In the genomic region with DNA sequence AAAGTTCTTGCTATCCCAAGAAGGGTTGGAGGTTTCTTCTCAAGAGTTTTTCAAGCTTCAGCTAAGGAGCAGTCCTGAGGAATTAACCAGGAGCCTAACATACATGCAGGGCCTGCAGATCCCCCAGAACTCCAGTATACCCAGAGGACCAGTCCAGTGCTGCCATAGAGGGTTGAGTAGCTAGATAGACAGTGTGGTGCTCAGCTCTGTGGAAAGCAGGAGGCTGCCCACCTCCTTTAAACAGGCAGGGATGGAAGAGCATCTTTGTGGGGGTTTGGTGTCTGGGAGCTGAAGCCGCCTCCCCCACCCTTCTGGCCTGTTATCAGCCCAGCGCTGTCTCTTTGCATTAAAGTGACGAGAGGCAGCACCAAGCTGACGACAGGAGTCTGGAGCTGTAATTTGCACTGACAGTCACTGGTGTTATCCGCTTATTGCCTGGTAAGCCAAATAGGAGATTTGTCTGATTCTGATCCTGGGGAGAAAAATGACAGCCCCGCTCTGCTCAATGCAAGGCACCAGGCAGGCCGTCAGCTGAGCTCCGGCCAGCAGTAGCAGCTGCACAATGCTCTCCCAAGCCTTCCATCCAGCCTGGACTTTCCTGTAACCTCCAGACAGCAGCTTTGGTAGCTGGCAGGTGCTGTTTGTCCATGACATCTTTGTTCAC, we compare ENCODE assay signal across 10 mouse cellular contexts. TPM values are rescaled to one million over a fixed set of nuclear protein-coding genes. Genes with fewer than 3 reads are reported as not detected.
A peak's percentile ranks its signal among the peaks of the same experiment; 100 is the strongest.
DNase-seq lines count a peak whose midpoint lies in the region; ATAC-seq and TF ChIP-seq lines count a peak whose summit lies in the region.
"Had no signal": no experiment of that assay in that cellular context is flagged by ENCODE, and none has a peak within 500 bp of the region (broad histone marks: within the 10 kb centered on the region; RNA-seq: fewer than 3 reads in every experiment).

No protein-coding gene starts in this region.

- H3K27ac ChIP-seq in hindbrain, embryonic 13.5 days, result peak overlapping the region; percentile 72
- no peak overlapping the region for H3K27ac ChIP-seq in hindbrain, embryonic 11.5 days (ENCODE audit: low read depth, low read length)
- H3K27ac ChIP-seq in hindbrain, embryonic 15.5 days (replicated peaks), result peak overlapping the region; percentile 64
- no peak overlapping the region for H3K27ac ChIP-seq in kidney, adult 2 months (ENCODE audit: insufficient read depth, low read depth, low read length)
- H3K27ac ChIP-seq: limb, embryonic 15.5 days had no signal

- peaks cover 16% of the 10 kb centered on the region for H3K4me1 ChIP-seq in hindbrain, embryonic 13.5 days (replicated peaks)
- no peaks in the 10 kb centered on the region for H3K4me1 ChIP-seq in hindbrain, embryonic 11.5 days (replicated peaks; ENCODE audit: control insufficient read depth, insufficient read depth, low read length)
- H3K4me1 ChIP-seq in hindbrain, embryonic 15.5 days (replicated peaks), result peaks cover 14% of the 10 kb centered on the region; the same call in 1 of the 2 replicates
- no peaks in the 10 kb centered on the region for H3K4me1 ChIP-seq in kidney, adult 2 months (ENCODE audit: control insufficient read depth, insufficient read depth, low read length)
- H3K4me1 ChIP-seq: limb, embryonic 15.5 days had no signal

- H3K4me2 ChIP-seq in hindbrain, embryonic 13.5 days, result no peak overlapping the region
- no peak overlapping the region for H3K4me2 ChIP-seq in hindbrain, embryonic 11.5 days (replicated peaks; ENCODE audit: low read depth, low read length)
- no peak overlapping the region for H3K4me2 ChIP-seq in hindbrain, embryonic 15.5 days
- H3K4me2 ChIP-seq: limb, embryonic 15.5 days had no signal

- H3K9ac ChIP-seq in hindbrain, embryonic 13.5 days, result no peak overlapping the region
- H3K9ac ChIP-seq in hindbrain, embryonic 11.5 days (ENCODE audit: low read depth, low read length), result no peak overlapping the region
- H3K9ac ChIP-seq in hindbrain, embryonic 15.5 days, result no peak overlapping the region
- H3K9ac ChIP-seq: limb, embryonic 15.5 days had no signal

- TF ChIP-seq POLR2A in kidney, adult 2 months (IDR thresholded peaks at IDR 0.05; ENCODE audit: low read depth, low read length), result no peak

- TF ChIP-seq CTCF in kidney, adult 2 months (conservative IDR thresholded peaks at IDR 0.05; ENCODE audit: insufficient read depth, insufficient read length, low read depth, low read length), result no peak

- peak; percentile 39; the same call in 1 of the 2 replicates for ATAC-seq in hindbrain, embryonic 13.5 days (ENCODE audit: low FRiP score)
- no peak for ATAC-seq in hindbrain, embryonic 11.5 days (ENCODE audit: low FRiP score)
- ATAC-seq in hindbrain, embryonic 15.5 days (ENCODE audit: low FRiP score, low read depth), result peak; percentile 73
- ATAC-seq: Patski had no signal

- no peak for DNase-seq in hindbrain, embryonic 11.5 days (ENCODE audit: low spot score)
- peak; percentile 49 to 56 for DNase-seq in cerebellum, postnatal 36 days
- peak; percentile 38 to 44 for DNase-seq in right cerebral cortex, adult 2 months (ENCODE audit: low spot score in 2 of 2)
- no peak for DNase-seq in urinary bladder, postnatal 25 days (ENCODE audit: low spot score)
- DNase-seq in gastrocnemius, adult 18-20 months (ENCODE audit: low spot score), result no peak
- DNase-seq in kidney, adult 2 months, result no peak

- no peak overlapping the region for H3K4me3 ChIP-seq in hindbrain, embryonic 13.5 days
- H3K4me3 ChIP-seq in hindbrain, embryonic 11.5 days (ENCODE audit: low read depth, low read length), result no peak overlapping the region
- no peak overlapping the region for H3K4me3 ChIP-seq in hindbrain, embryonic 15.5 days
- H3K4me3 ChIP-seq in kidney, adult 2 months (ENCODE audit: insufficient read depth, low read depth, low read length), result no peak overlapping the region
- H3K4me3 ChIP-seq: limb, embryonic 15.5 days had no signal

- WGBS in hindbrain, embryonic 13.5 days, result 55% methylated on average over 8 of the region's 8 CpGs
- WGBS in hindbrain, embryonic 11.5 days, result 67% methylated on average over 8 of the region's 8 CpGs
- 50% methylated on average over 8 of the region's 8 CpGs for WGBS in hindbrain, embryonic 15.5 days
- WGBS in kidney, adult 2 months, result 79% methylated on average over 8 of the region's 8 CpGs

- H3K27me3 ChIP-seq in hindbrain, embryonic 13.5 days, result no peaks in the 10 kb centered on the region
- no peaks in the 10 kb centered on the region for H3K27me3 ChIP-seq in hindbrain, embryonic 11.5 days (ENCODE audit: control insufficient read depth, insufficient read depth, low read length)
- no peaks in the 10 kb centered on the region for H3K27me3 ChIP-seq in hindbrain, embryonic 15.5 days
- H3K27me3 ChIP-seq in kidney, adult 2 months (replicated peaks; ENCODE audit: control insufficient read depth, insufficient read depth, low read length), result no peaks in the 10 kb centered on the region
- H3K27me3 ChIP-seq: limb, embryonic 15.5 days; Patski had no signal

- H3K9me3 ChIP-seq in hindbrain, embryonic 13.5 days, result no peaks in the 10 kb centered on the region
- H3K9me3 ChIP-seq in hindbrain, embryonic 11.5 days (ENCODE audit: control insufficient read depth, low read length), result no peaks in the 10 kb centered on the region
- no peaks in the 10 kb centered on the region for H3K9me3 ChIP-seq in hindbrain, embryonic 15.5 days
- H3K9me3 ChIP-seq: limb, embryonic 15.5 days had no signal

- no peaks in the 10 kb centered on the region for H3K36me3 ChIP-seq in hindbrain, embryonic 13.5 days
- no peaks in the 10 kb centered on the region for H3K36me3 ChIP-seq in hindbrain, embryonic 11.5 days (ENCODE audit: control insufficient read depth, insufficient read depth, low read length)
- no peaks in the 10 kb centered on the region for H3K36me3 ChIP-seq in hindbrain, embryonic 15.5 days
- H3K36me3 ChIP-seq in kidney, adult 2 months (ENCODE audit: control insufficient read depth, insufficient read depth, low read length), result no peaks in the 10 kb centered on the region
- H3K36me3 ChIP-seq: limb, embryonic 15.5 days had no signal

RNA-seq across cellular contexts. Expression of a gene that starts 51.2 kb away (rescaled TPM):
- polyA plus RNA-seq in hindbrain, embryonic 13.5 days (2015; fragmentation: Nextera tagmentation; extraction: Ambion mirVana), result 23.4 and 25.2 TPM in 2 replicates
- polyA plus RNA-seq in hindbrain, embryonic 11.5 days (2014; fragmentation: Nextera tagmentation; extraction: Ambion mirVana), result 8.8 and 9.6 TPM in 2 replicates
- 36.1 and 36.2 TPM in 2 replicates for polyA plus RNA-seq in hindbrain, embryonic 15.5 days (2015; fragmentation: Nextera tagmentation; extraction: Ambion mirVana)
- 10 to 100 TPM; 15.9 to 16.6 TPM for total RNA-seq in gastrocnemius, adult 18-20 months (2021)
- polyA plus RNA-seq in kidney, adult 2 months (2012; rRNA removed), result 16.7 and 20.6 TPM in 2 replicates

Comparison
In these comparisons a context has a peak if more than half of its experiments do, and no peak if none do; other contexts are left out.
1. H3K27ac ChIP-seq: peak in hindbrain, embryonic 13.5 days (single experiment) and hindbrain, embryonic 15.5 days (single experiment); none in hindbrain, embryonic 11.5 days (single experiment) and kidney, adult 2 months (single experiment).
2. DNase-seq: peak in cerebellum, postnatal 36 days (2 of 2) and right cerebral cortex, adult 2 months (2 of 2); none in hindbrain, embryonic 11.5 days (single experiment), urinary bladder, postnatal 25 days (single experiment), gastrocnemius, adult 18-20 months (single experiment) and kidney, adult 2 months (single experiment).